14 mouse cellular contexts compared by ENCODE assay signal in genomic region chr5:124359641-124360040, GRCm38 (mm10). TPM values are rescaled to one million over a fixed set of nuclear protein-coding genes. Genes with fewer than 3 reads are reported as not detected.
A peak's percentile ranks its signal among the peaks of the same experiment; 100 is the strongest.
DNase-seq lines count a peak whose midpoint lies in the region; ATAC-seq and TF ChIP-seq lines count a peak whose summit lies in the region.
"Had no signal": no experiment of that assay in that cellular context is flagged by ENCODE, and none has a peak within 500 bp of the region (broad histone marks: within the 10 kb centered on the region; RNA-seq: fewer than 3 reads in every experiment).

No protein-coding gene starts in this region.

- intact Hi-C loops in heart, adult 2 months (cut with DNase I) = no loop called here
- intact Hi-C loops in heart, postnatal 36 days (cut with DNase I) = no loop called here

- no peak overlapping the region for H3K4me3 ChIP-seq in heart, adult 2 months
- H3K4me3 ChIP-seq: embryonic facial prominence, embryonic 15.5 days; heart, embryonic 12.5 days; myocyte had no signal

- peak; percentile 62 for ATAC-seq in inflammation-experienced regulatory T-cells, adult 6 months

- no peak for TF ChIP-seq POLR2A in heart, adult 2 months (IDR thresholded peaks at IDR 0.05; ENCODE audit: insufficient read depth, low read depth, low read length)

- 92% methylated on average over 2 of the region's 2 CpGs for WGBS in heart, adult 2 months

- no peaks in the 10 kb centered on the region for H3K79me2 ChIP-seq in heart, adult 2 months (replicated peaks; ENCODE audit: control insufficient read depth, insufficient read depth, low read length)

- no peak for TF ChIP-seq EP300 in heart, adult 2 months (IDR thresholded peaks at IDR 0.05; ENCODE audit: insufficient read depth, low read depth, low read length)

- H3K27ac ChIP-seq in heart, adult 2 months = no peak overlapping the region
- H3K27ac ChIP-seq: embryonic facial prominence, embryonic 15.5 days had no signal

- H3K4me1 ChIP-seq in heart, adult 2 months (ENCODE audit: control insufficient read depth, insufficient read depth, low read length) = no peaks in the 10 kb centered on the region
- H3K4me1 ChIP-seq: embryonic facial prominence, embryonic 15.5 days; heart, embryonic 12.5 days had no signal

- H3K9ac ChIP-seq in heart, adult 2 months (ENCODE audit: low read depth, low read length) = no peak overlapping the region
- H3K9ac ChIP-seq: embryonic facial prominence, embryonic 15.5 days; heart, embryonic 12.5 days had no signal

- DNase-seq in heart, adult 2 months = no peak
- DNase-seq in heart, postnatal 36 days = no peak
- peak; percentile 20 for DNase-seq in thymus, postnatal 0 days (ENCODE audit: low spot score)
- no peak for DNase-seq in thymus, postnatal 4 days
- DNase-seq in frontal cortex, postnatal 36 days (ENCODE audit: low spot score in 2 of 2) = no peak
- no peak for DNase-seq in right cerebral cortex, postnatal 14 days
- no peak for DNase-seq in adrenal gland, adult (ENCODE audit: inconsistent age in 2 of 2, low spot score in 1 of 2)
- DNase-seq: adrenal gland, postnatal 25 days; cerebellum, adult 9-10 months; thymus, postnatal 25 days had no signal

- TF ChIP-seq CTCF in heart, adult 2 months (IDR thresholded peaks at IDR 0.05) = peak; percentile 69

- no peaks in the 10 kb centered on the region for H3K27me3 ChIP-seq in heart, adult 2 months (ENCODE audit: control insufficient read depth, insufficient read depth, low read length)
- H3K27me3 ChIP-seq: embryonic facial prominence, embryonic 15.5 days; heart, embryonic 12.5 days had no signal

- H3K36me3 ChIP-seq in heart, adult 2 months (ENCODE audit: control insufficient read depth, insufficient read depth, low read length) = no peaks in the 10 kb centered on the region
- H3K36me3 ChIP-seq: embryonic facial prominence, embryonic 15.5 days; heart, embryonic 12.5 days had no signal

RNA-seq across cellular contexts. Expression of gene Cdk2ap1, which starts 3.2 kb away (rescaled TPM):
- 100 to 1,000 TPM; 143 to 167 TPM for total RNA-seq in heart, adult 2 months (2021)
- 117 and 173 TPM in 2 replicates for polyA plus RNA-seq in heart, adult 2 months (2012; rRNA removed)
- total RNA-seq in heart, postnatal 36 days (2021) = 100 to 1,000 TPM; 164 to 167 TPM
- 86.3 and 118 TPM in 2 replicates for polyA plus RNA-seq in thymus, postnatal 0 days (2015; fragmentation: Nextera tagmentation; extraction: Ambion mirVana)
- polyA plus RNA-seq in inflammation-experienced regulatory T-cells, adult 6 months (2017; shearing (Covaris generic)) = 10 to 100 TPM; 17.2 to 23.8 (median 19.9) TPM

RNA-seq across cellular contexts. Expression of gene 2810006K23Rik, which starts 31.8 kb away (rescaled TPM):
- 10 to 100 TPM; 11.4 to 12.0 TPM for total RNA-seq in heart, adult 2 months (2021)
- 6.9 and 11.7 TPM in 2 replicates for polyA plus RNA-seq in heart, adult 2 months (2012; rRNA removed)
- 10 to 100 TPM; 12.1 to 13.1 TPM for total RNA-seq in heart, postnatal 36 days (2021)
- polyA plus RNA-seq in thymus, postnatal 0 days (2015; fragmentation: Nextera tagmentation; extraction: Ambion mirVana) = 11.0 and 11.9 TPM in 2 replicates
- 10 to 100 TPM; 10.5 to 18.3 (median 11.1) TPM for polyA plus RNA-seq in inflammation-experienced regulatory T-cells, adult 6 months (2017; shearing (Covaris generic))

RNA-seq across cellular contexts. Expression of gene Mphosph9, which starts 31.9 kb away (rescaled TPM):
- 1 to 10 TPM; 4.4 to 5.4 TPM for total RNA-seq in heart, adult 2 months (2021)
- 2.8 and 4.4 TPM in 2 replicates for polyA plus RNA-seq in heart, adult 2 months (2012; rRNA removed)
- total RNA-seq in heart, postnatal 36 days (2021) = 1 to 10 TPM; 5.4 to 5.8 TPM
- polyA plus RNA-seq in thymus, postnatal 0 days (2015; fragmentation: Nextera tagmentation; extraction: Ambion mirVana) = 16.7 and 21.2 TPM in 2 replicates
- polyA plus RNA-seq in inflammation-experienced regulatory T-cells, adult 6 months (2017; shearing (Covaris generic)) = 10 to 100 TPM; 12.4 to 17.5 (median 15.1) TPM
